Mouse (Mus musculus): Measurements from ENCODE around the gene Panx1.

Gene Panx1

GRCm38 (mm10) chr9:14970211-14970610 lies 75.1 kb downstream of the Panx1 start:
- no peak for DNase-seq

GRCm38 (mm10) chr9:14967598-14967997 lies 77.7 kb downstream of the Panx1 start:
- DNase-seq, result no peak

- no peak for DNase-seq
Observed at GRCm38 (mm10) chr9:14966787-14967186, 78.5 kb downstream of the Panx1 start.

GRCm38 (mm10) chr9:14965368-14965767 lies 79.9 kb downstream of the Panx1 start:
- DNase-seq, result no peak

- DNase-seq, result no peak
Observed at GRCm38 (mm10) chr9:14962769-14963168, 82.5 kb downstream of the Panx1 start.

GRCm38 (mm10) chr9:14954659-14955058 lies 90.6 kb downstream of the Panx1 start:
- no peak for DNase-seq
